Mouse (Mus musculus): Measurements from ENCODE around the gene Dynlt3. TPM values are rescaled to one million over a fixed set of nuclear protein-coding genes. Genes with fewer than 3 reads are reported as not detected.

Gene Dynlt3
- polyA plus RNA-seq (2017; shearing (Covaris generic)) = 10 to 100 TPM; 26.8 to 39.6 TPM

GRCm38 (mm10) chrX:9662391-9663111, at the start of gene Dynlt3:
TSS of gene Dynlt3 (minus strand) at chrX:9663003.

Other genes starting within 250 kb of the Dynlt3 start
- 10 to 100 TPM in 1 of 2 experiments, 1 to 10 TPM in 1; 6.3 to 17.9 TPM for gene Cybb, start 175.2 kb downstream of the Dynlt3 start, polyA plus RNA-seq (2017; shearing (Covaris generic))
- gene H2al1o, start 90.6 kb downstream of the Dynlt3 start, polyA plus RNA-seq (2017; shearing (Covaris generic)) = not detected
- gene Hypm, start 183.9 kb upstream of the Dynlt3 start, polyA plus RNA-seq (2017; shearing (Covaris generic)) = not detected
- not detected for gene H2al3, start 186.7 kb upstream of the Dynlt3 start, polyA plus RNA-seq (2017; shearing (Covaris generic))
- gene Sytl5, start 222.6 kb upstream of the Dynlt3 start, polyA plus RNA-seq (2017; shearing (Covaris generic)) = not detected

Data from activated CD4-positive, CD25-positive, alpha-beta regulatory T cell (primary cell).